Mouse (Mus musculus): ENCODE measurements around the gene Gm17387.
"Not testable (repeated sequence)": the region's sequence is repeated elsewhere in the genome, so short reads cannot be mapped to it uniquely, and the experiment has no call there.

Gene Gm17387

GRCm38 (mm10) chr7:141016707-141017697 is 11.9 kb upstream of the Gm17387 start:
- DNase-seq (ENCODE audit: low read depth, low spot score) = no peak

GRCm38 (mm10) chr7:141017824-141018223 is 11.1 kb upstream of the Gm17387 start, which contains the start of gene Ifitm6:
Gene Ifitm6, minus strand, starts transcription at chr7:141017924.
- not testable (repeated sequence) for DNase-seq (ENCODE audit: low read depth, low spot score)

- DNase-seq (ENCODE audit: low read depth, low spot score) = no peak
Observed at GRCm38 (mm10) chr7:141019028-141019427, 9.9 kb upstream of the Gm17387 start.

GRCm38 (mm10) chr7:141021489-141022449 is 7.2 kb upstream of the Gm17387 start:
- DNase-seq (ENCODE audit: low read depth, low spot score) = peak; percentile 48

GRCm38 (mm10) chr7:141024865-141025838 is 3.8 kb upstream of the Gm17387 start:
- DNase-seq (ENCODE audit: low read depth, low spot score) = peak; percentile 85

- no peak for DNase-seq (ENCODE audit: low read depth, low spot score)
Observed at GRCm38 (mm10) chr7:141026097-141026739, 2.7 kb upstream of the Gm17387 start.

GRCm38 (mm10) chr7:141026740-141027098 is 2.2 kb upstream of the Gm17387 start:
- DNase-seq (ENCODE audit: low read depth, low spot score) = no peak

GRCm38 (mm10) chr7:141030390-141030789 is 1.5 kb downstream of the Gm17387 start:
- peak; percentile 77 for DNase-seq (ENCODE audit: low read depth, low spot score)

GRCm38 (mm10) chr7:141032458-141033167 is 3.7 kb downstream of the Gm17387 start:
- no peak for DNase-seq (ENCODE audit: low read depth, low spot score)

GRCm38 (mm10) chr7:141036624-141037023 is 7.7 kb downstream of the Gm17387 start:
- DNase-seq (ENCODE audit: low read depth, low spot score) = not testable (repeated sequence)

GRCm38 (mm10) chr7:141038090-141039032 is 9.4 kb downstream of the Gm17387 start:
- no peak for DNase-seq (ENCODE audit: low read depth, low spot score)

- no peak for DNase-seq (ENCODE audit: low read depth, low spot score)
Observed at GRCm38 (mm10) chr7:141039386-141040107, 10.6 kb downstream of the Gm17387 start.

GRCm38 (mm10) chr7:141040867-141041606 is 12.1 kb downstream of the Gm17387 start:
- peak; percentile 28 for DNase-seq (ENCODE audit: low read depth, low spot score)

GRCm38 (mm10) chr7:141041661-141042060 is 12.7 kb downstream of the Gm17387 start:
- DNase-seq (ENCODE audit: low read depth, low spot score) = no peak

- no peak for DNase-seq (ENCODE audit: low read depth, low spot score)
Observed at GRCm38 (mm10) chr7:141042539-141042938, 13.6 kb downstream of the Gm17387 start.

- DNase-seq (ENCODE audit: low read depth, low spot score) = peak; percentile 41
Observed at GRCm38 (mm10) chr7:141046931-141047580, 18.1 kb downstream of the Gm17387 start.
